Mouse (Mus musculus) heart, postnatal 10 days (tissue): Measurements from ENCODE around the gene Tmem245. TPM values are rescaled to one million over a fixed set of nuclear protein-coding genes. Genes with fewer than 3 reads are reported as not detected.

Experiments
- DNase-seq, 2 experiments: peaks; one replicate each; pipeline ENCODE4 v3.0.0; 2021
- intact Hi-C: fragments of 180-260 bp; cut with DNase I; formaldehyde crosslinking; loops from one replicate; pipeline ENCODE4 v1.15.1; 2025
- total RNA-seq, 2 experiments: library from RNA; stranded (reverse); gene quantifications; 2 replicates each; pipeline ENCODE4 v1.2.3; 2021

The Tmem245 gene
- 10 to 100 TPM; 62.1 to 72.7 TPM for total RNA-seq

DNA sequence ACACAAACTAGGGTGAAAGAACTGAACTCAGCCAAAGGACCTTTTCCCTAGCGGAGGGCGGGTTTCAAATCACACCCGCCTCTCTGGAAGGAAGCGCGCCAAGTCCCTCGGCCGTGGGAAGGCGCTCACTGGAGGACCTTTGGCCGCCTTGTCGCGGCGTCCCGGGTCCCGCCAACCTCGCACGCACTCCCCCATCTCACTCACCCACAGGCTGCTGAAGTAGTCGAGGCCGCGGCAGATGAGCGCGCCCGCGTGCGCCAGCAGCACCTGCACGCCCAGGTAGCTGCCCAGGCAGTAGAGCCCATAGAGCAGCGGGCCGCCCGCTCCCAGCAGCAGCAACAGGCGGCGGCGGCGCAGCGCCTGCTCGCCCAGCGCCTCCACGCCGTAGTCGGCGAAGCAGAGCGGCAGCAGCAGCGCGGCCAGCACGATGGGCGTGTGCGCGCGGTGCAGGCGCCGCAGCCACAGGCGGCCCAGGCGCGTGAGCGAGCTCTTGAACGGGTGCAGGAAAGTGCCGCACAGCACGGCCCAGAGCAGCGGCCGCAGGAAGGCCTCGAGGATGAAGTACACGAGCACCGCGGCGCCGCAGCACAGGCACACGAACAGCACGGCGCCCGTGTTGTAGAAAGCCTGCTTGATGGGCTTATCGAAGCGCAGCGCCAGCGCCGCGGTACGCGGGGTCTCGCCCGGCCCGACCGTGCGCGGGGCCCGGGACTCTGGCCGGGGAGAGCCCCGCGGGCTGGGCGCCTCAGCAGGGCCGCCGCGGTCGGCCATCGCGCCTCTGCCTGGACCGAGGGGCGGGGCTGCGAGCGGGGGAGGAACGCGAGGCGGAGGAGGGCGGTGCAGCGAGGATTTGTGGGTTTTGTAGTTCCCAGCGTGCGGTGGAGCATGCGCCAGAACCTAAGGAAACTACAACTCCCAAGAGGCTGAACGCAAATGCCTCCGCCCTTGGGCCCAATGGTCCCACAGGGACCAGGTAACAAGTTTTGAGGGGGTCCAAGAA is at the start of gene Tmem245:
Gene Tmem245 (minus strand): TSS at position 797 of the 1,000 bp plus-strand sequence.
- intact Hi-C loops, result loop anchor here (5.0 kb wide), 1 partner anchor 70 kb away; no protein-coding TSS in a partner anchor
- DNase-seq, result peak; percentile 95 to 96

DNA sequence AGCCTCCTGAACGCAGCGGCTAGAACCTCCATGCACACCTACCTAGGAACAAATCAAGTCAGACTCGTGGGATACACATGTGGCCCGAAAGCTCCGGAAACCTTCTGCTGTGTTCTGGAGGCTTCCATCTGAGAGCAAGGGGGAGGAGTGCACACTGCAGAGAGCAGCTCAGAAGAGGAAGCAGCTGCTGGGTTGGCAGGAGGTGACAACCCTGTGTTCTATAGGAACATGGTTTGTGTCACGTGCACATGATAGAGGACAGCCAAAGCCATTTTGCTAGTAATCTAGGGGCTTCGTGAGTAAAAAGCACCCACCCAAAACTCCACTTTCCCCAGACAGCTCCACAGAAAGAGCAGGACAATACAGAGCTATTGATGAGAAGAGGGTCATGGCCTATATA is 46.1 kb upstream of the Tmem245 start:
- intact Hi-C loops, result no loop called here
- DNase-seq, result no peak

DNA sequence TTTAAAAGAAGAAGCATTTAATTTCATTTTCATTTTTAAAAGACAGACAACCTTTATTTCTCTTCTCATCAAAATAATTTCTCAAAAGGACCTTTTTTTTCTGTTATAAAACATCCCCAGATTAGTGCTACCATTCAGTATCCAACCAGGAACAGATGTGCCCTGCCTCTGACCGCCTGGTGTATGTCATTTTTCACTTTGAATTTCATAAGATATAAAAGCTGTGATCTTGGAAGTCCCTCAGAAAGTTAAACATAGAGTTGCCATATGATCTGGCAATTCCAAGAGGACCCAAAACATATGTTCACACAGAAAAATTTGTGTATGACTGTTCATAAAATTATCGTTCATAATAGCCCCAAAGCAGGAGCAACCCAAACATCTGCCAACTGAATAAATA is 44.7 kb upstream of the Tmem245 start:
- DNase-seq, result no peak
- intact Hi-C loops, result no loop called here

DNA sequence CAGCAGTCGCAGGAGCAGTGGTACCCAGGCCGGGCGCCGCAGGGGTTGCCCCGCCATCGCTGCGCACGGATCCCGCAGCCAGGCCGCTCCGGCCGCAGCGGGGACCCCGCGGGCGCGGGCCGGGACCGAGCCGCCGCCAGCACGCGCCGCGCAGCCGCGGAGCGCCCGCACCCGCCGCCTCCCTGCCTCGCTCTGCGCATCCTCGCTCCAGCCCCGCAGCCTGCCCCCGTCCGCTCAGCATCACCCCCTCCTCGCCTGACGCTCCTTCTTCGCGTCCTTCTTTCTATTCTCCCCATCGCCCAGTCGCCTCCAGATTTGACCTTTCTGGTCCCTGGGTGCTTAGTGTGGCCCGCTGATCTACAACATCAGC is 43.0 kb upstream of the Tmem245 start, which contains the start of gene Frrs1l:
Gene Frrs1l (minus strand): TSS at position 177 of the 370 bp plus-strand sequence.
- intact Hi-C loops, result no loop called here
- DNase-seq, result no peak

DNA sequence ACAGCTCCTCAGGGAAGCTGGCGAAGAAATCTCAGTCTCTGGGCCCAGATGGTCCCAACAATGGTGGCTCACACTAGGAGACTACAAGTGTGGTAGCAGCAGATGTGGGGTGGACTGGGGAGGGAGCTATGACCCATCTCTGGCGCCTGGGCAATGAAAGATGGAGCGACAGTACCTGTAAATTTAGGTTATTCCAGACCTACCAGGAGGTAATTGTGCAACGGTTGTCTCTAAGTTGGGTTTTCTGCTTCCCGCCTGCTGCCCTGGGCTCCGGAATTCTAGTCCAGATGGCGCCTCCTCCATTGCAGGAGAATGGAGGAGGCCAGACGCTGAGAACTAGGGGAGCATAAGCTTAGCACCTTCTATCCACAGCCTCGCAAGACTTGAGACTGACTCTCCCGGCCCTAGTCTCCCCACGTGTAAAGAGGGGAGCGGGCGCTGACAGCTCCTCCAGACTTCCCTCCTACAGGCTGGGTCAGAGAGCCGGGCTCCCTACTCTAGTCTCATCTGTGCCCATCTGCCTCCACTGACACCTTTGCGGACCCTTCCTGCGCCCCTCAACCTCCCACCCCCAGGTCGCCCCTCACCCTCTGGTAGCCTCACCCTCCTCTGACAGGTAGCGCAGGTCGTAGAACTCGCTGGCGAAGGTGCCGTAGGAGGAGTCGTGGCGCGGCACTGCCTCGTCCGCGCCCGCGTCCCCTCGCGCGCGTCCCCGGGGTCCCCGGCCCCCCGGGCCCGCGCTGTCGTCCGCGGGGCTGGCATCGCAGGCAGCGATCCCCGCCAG is 42.4 kb upstream of the Tmem245 start:
- intact Hi-C loops, result no loop called here
- no peak for DNase-seq

DNA sequence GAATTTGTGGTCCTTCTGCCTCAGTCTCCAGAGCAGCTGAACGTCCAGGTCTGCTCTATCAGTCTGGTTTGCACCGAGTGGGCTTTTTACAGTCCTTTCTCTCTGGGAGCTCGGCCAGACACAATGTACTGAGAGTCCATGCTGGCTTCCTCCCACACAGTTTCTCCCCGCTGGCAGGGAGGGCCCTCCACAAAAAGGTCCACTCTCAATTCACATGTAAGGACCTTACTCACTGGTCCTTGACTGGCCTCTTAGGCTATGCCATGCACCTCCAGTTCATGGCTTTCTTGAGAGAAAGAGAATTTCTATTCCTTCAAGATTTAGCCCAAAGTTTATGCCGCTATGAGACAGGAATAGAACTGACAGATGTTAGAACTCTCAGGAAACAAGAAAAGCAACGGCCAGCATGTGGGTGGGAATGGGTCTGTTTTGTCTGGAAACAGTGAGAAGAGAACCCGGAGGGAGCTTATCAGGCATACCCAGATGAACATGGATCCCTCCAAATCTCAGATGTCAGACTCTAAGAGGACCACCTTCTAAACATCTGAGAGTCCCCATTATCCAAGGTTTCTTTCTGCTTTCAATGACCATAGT is 18.4 kb upstream of the Tmem245 start:
- intact Hi-C loops, result no loop called here
- peak in 1 of 2 experiments; percentile 23 for DNase-seq

DNA sequence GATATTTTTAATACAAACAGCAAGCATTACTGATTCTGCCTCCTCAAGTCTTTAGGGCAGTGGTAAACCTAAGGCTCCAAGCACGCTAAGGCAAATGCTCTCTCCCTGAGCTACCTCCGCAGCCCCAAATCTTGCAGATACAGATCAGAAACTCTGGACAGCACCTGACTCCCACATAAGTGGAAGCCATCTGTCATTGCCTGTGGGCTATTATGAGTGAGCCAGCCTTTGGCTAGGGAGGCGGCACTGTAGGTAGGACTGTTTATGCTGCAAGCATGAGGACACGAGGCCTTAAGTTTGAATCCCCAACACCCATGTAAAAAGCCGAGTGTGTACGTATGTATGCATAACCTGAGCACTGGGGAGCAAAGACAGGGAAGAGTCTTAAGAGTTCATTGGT is 16.4 kb upstream of the Tmem245 start:
- intact Hi-C loops, result no loop called here
- DNase-seq, result no peak

DNA sequence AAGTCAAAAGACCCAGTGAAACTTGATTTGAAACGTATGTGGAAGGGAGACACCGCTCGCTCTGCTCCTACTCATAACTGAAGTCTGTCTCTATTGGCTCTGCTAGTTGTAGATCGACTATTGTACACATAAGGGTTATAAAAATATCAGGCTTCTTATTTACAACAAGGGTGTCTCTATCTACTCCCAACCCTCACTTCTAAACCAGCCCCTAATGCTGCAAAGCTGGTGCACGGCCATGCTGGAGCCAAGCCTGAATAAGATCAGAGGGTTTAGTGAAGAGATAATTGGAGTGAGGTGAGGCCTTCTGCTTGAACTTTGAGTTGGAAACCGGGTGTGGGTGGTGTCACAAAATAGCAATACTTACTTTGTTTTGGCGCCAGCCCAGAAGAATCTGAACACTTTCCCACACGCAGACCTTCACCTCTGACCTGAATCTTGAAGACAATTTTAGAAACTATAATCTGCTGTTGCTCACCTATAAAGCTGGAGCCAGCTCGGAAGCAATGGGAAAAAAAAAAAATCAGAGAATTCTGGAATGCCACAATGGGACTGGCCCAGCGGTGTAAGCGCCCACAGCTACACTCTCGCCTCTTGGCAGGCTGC is 14.2 kb upstream of the Tmem245 start:
- intact Hi-C loops, result no loop called here

DNA sequence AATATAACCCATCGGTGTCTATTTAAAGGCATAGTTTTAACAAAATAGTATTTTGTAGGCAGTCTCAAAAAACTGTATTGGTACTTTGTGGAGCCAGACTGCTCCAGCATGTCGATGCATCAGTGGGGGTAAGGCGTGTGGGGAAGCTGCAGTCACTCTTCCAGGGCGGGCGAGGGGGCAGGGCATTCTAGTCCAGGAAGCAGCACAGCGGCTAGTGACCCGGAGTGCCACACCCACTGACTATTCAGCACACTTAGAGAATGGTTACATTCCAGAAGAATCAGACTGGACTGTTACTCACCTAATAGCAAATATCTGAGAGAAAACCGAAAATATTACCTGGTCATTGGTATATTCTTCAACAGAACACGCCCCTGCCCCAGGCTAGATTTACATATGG is 10.3 kb upstream of the Tmem245 start:
- intact Hi-C loops, result no loop called here
- DNase-seq, result no peak

More for the DNA sequence above, 14.2 kb upstream of the Tmem245 start:
- DNase-seq, result no peak

DNA sequence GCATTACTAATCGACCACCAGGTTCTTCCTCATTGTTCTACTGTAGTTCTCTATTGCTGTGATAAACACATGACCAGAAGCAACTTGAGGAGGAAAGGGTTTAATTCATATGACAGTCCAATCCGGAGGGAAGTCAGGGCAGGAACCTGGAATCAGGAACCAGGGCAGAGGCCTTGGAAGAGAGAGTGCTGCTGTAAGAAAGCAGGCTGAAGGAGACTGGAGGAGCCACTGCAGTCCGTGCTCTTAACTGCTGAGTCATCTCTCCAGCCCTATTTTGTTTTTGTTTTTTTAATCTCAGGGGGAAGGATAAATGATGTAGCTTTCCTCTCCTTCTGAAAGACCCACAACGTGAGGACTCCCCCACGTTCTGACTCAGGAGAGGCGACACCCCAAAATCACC is 6.0 kb upstream of the Tmem245 start:
- intact Hi-C loops, result no loop called here
- no peak for DNase-seq

DNA sequence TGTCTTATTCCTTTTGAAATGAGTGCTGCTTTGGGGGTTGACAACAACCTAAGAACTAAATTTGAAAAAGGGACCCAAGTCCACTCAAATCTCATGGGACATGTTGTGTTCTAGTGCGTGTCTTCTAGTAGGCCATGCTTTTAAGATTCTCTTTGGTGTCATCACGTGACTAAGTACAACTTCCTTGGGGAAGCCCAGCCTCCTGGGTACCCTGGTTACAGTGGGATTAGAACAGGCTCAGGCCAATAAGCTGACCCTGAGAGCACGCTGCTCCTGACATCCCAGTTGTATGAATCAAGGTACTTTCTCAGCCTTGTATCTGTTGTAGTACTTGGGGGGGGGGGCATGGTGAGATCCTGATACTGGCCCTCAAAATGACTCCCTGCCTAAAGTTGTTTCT is 4.5 kb upstream of the Tmem245 start:
- DNase-seq, result no peak
- intact Hi-C loops, result no loop called here

DNA sequence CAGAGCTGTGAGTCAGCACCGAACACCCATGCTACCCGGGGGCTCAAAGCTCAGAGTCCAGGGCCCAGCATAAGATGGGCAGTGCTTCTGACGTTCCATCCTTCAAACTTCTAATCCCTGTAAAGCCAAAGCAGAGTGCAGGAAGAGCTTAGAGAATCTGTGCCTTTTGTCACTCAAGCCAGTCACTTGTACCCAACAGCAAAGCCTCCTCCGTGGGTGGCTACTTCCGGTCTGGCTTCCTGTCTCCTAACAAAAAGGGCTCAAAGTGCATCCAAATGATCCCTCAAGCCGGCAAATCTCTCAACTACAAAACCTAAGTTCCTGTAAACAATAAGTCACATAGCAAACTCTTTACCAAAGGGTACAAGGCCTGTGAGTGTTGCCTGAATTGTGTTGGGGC is 2.3 kb upstream of the Tmem245 start:
- no peak for DNase-seq
- intact Hi-C loops, result loop anchor here (5.0 kb wide), 1 partner anchor 68 kb away; no protein-coding TSS in a partner anchor

DNA sequence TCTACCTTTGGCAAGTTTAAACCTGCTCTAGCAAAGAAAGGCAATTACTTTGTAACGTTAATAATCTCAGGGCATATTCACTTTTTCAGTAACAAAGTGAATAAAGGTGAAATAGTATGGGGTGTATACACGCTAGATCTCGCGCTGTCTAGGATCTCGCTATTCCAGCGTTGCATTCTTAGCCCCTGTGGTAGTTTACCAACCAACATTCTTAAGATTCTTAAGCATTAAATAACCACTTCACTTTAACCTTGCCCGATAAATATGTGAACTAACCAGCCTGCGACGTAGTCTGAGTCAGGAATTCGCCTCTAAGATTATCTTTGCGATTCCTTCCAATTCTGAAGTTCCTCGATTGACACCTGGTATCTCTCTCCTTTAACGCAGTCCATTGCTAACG is 1.1 kb downstream of the Tmem245 start:
- DNase-seq, result no peak
- intact Hi-C loops, result loop anchor here (5.0 kb wide), 1 partner anchor 71 kb away; no protein-coding TSS in a partner anchor

DNA sequence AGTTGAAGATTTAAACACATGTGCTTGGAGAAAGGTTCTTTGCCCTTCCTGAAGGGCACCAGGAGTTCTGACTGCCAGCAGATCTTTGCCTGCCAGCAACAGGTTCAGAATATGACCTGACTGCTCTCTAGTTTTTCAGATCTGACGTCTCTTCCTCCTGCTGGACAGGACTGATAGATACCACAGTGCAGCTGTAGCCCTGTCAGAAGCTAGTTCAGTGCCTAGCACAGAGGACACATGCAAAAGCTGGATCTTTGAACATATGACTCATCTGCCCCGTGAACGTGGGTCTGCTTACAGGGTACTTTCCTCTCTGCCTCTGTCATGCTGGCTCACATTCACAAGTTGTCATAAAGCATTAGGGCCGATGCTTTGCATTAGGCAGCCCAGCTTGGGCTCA is 3.0 kb downstream of the Tmem245 start:
- intact Hi-C loops, result no loop called here
- DNase-seq, result peak; percentile 61 to 71

DNA sequence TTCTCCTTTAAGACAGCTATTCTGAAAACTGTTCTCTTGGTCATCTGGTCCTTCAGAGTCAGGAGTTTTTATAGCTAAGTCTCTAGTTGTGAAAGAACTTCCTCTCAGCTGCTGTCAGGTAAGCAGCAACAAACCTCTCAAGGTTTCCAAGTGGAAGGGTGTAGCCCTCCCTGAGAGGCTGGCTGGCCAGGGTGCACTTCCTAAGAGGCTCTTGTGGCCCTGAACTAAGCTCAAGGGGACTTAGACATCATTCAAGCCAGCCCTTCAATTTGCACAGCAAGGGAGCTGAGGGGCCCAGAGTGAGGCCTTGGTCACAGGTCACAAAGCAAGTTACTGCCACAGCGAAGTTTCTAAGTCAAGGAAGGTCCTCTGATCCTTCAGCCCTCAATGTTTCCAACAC is 4.0 kb downstream of the Tmem245 start:
- intact Hi-C loops, result no loop called here
- DNase-seq, result no peak

DNA sequence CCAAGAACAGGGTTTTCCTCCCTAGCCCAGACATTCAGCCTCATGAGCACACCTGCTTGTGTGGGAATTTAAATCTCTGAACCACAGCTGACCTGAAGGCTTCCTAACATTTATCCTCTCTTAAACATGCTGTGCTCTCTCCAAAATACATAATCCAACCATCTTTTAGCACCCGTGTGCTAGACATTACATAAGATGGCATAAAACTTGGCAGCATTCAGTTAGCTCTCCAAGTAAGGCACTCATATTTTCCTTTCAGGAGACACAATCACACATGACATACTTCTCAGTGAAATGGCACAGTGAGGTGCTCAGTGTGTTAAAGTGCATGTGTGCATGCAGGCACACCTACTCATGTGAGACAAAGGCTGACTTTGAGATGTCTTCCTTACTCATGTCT is 4.7 kb downstream of the Tmem245 start:
- no peak for DNase-seq
- intact Hi-C loops, result no loop called here

DNA sequence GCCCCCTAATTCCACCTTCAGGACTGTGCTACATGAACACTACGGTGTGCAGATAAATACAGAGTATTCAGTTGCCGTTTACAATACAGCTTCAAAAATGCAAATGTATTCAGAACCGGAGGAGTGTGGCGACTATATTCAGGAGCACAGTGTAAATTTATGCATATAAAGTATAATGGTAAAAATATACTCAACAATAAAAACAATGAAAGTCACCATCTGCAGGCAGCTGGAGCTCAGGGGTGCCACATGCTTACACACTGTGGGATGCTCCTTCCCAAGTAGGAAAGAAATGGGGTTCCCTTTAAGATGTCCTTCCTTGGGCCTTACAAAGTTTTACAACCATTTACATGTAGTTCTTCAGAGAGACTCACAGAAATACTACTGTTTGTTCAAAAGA is 5.8 kb downstream of the Tmem245 start:
- intact Hi-C loops, result no loop called here
- DNase-seq, result no peak

DNA sequence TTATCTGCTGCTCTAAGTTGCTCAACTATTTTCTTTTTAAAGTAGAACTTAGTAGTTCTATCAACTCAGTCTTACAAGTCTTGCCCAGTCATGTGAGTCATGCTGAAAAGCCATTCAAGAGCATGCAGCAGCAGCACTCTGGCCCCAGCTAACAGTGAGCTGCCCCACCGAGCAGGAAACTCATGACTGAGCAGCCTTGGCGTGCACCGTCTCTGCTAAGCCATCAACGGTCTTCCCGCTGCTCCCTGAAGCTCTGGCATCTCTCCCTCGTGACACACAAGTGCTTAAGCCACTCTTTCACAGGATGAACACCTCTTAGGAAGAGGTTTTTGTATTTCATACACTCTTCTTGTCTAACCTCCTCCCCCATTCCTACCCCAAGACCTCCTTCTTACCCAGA is 10.1 kb downstream of the Tmem245 start:
- peak in 1 of 2 experiments; percentile 51 for DNase-seq
- intact Hi-C loops, result no loop called here

DNA sequence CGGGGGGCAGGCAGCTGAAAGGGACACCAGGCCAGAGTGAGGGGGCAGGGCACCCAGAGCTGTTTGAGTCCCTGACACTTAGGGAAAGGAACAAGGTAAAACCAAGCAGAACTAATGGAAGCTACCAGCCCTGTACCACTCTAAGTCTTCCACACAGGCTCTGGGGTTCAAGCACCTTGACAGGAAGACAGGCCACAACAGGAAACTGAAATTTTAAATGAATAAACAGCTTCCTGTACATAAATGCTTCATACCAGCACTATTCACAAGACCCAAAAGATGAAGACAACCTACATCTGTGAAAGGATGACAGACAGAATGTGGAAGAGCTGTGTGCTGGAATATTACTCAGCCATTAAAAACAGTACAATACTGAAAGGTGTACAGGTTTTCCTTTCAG is 11.9 kb downstream of the Tmem245 start:
- no peak for DNase-seq
- intact Hi-C loops, result no loop called here

DNA sequence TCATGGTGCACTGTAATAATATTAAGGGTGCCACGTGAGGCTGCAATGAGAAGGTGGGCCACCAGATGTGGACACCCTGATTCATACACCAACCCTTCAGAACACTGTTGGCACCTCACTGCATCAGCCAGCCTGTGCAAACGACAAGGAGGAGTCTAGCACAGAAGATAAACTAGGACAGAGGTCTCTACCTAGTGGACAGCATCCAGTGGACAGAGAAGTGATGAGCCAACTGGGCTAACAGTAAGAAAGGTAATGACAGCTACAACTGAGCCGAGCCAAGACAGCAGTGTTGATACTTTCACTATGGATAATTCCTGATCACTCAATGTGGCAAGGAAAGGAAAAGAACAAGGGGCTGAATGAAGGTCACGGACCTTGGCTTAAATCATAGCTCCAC is 14.1 kb downstream of the Tmem245 start:
- DNase-seq, result no peak
- intact Hi-C loops, result no loop called here

DNA sequence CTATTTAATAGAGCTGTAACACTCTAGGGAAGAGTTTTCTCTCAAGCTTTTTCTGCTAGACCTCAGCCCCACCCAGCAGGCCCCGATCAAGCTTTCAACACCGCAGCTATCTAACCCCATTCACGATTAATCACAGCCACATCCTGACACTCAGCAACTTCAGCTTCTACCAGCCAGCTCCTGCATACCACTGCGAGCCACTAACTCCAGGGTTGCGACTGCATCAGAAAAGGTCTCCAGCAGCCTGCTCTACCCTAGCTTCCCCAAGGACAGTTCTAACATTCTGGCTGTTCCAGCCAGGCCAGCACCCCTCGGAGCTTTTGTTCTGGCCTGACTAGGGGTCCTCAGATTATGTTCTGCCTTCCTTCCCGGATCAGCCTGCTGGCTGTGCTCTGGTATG is 15.1 kb downstream of the Tmem245 start:
- intact Hi-C loops, result no loop called here
- DNase-seq, result peak; percentile 63 to 68
